Mouse (Mus musculus) stomach, embryonic 14.5 days (tissue): Measurements from ENCODE around the gene Slc9a5. TPM values are rescaled to one million over a fixed set of nuclear protein-coding genes. Genes with fewer than 3 reads are reported as not detected.
A peak's percentile ranks its signal among the peaks of the same experiment; 100 is the strongest.

Experiments used
- microRNA counts: library from miRNA; unstranded; fragments of <30 nt; microRNA quantifications from one replicate; lab custom pipeline; 2016
- microRNA-seq: library from miRNA; unstranded; fragments of <30 nt; microRNA quantifications from one replicate; pipeline ENCODE4, GENCODE M21; 2016
- polyA plus RNA-seq: library from polyadenylated mRNA; unstranded; fragments of >200 nt; fragmentation: Nextera tagmentation; extraction: Ambion mirVana; gene quantifications from 2 replicates; pipeline ENCODE4 v1.2.1, GENCODE M21; 2014

Slc9a5 gene
- polyA plus RNA-seq, 1 experiment from 2014 or later = 3.2 TPM

MicroRNAs within 50 kb of the gene (microRNA counts, 519-probe panel; counts per million panel counts)
- microRNA mmu-miR-328 (lab: Ali Mortazavi, UCI) = 2,396 counts per million, percentile 39 among the panel's probes with 10 or more counts

Small RNA genes within 50 kb of the gene (microRNA-seq; reads per million reads assigned to microRNA genes)
- gene Gm27320 (not detected), gene Mir328 (220 reads per million, percentile 57 among the genes with 10 or more reads in this experiment)

Other genes starting within 250 kb of the Slc9a5 start
- gene Ces4a, start 217.0 kb upstream of the Slc9a5 start, polyA plus RNA-seq = not detected in 2 replicates
- gene Cbfb, start 178.2 kb upstream of the Slc9a5 start, polyA plus RNA-seq = 73.7 and 75.2 TPM in 2 replicates
- 33.1 and 34.5 TPM in 2 replicates for gene D230025D16Rik, start 123.7 kb upstream of the Slc9a5 start, polyA plus RNA-seq
- gene B3gnt9, start 93.7 kb upstream of the Slc9a5 start, polyA plus RNA-seq = 22.7 and 29.4 TPM in 2 replicates
- 21.7 and 22.0 TPM in 2 replicates for gene Tradd, start 84.2 kb upstream of the Slc9a5 start, polyA plus RNA-seq
- 3.0 and 3.1 TPM in 2 replicates for gene Fbxl8, start 84.2 kb upstream of the Slc9a5 start, polyA plus RNA-seq
- not detected in 2 replicates for gene Hsf4, start 79.0 kb upstream of the Slc9a5 start, polyA plus RNA-seq
- gene Nol3, start 72.7 kb upstream of the Slc9a5 start, polyA plus RNA-seq = 1.9 and 2.0 TPM in 2 replicates
- 10.3 and 10.7 TPM in 2 replicates for gene 4931428F04Rik, start 59.0 kb upstream of the Slc9a5 start, polyA plus RNA-seq
- 7.9 and 9.2 TPM in 2 replicates for gene Exoc3l, start 52.7 kb upstream of the Slc9a5 start, polyA plus RNA-seq
- 95.0 and 95.8 TPM in 2 replicates for gene E2f4, start 51.2 kb upstream of the Slc9a5 start, polyA plus RNA-seq
- gene Elmo3, start 43.2 kb upstream of the Slc9a5 start, polyA plus RNA-seq = 14.3 and 15.2 TPM in 2 replicates
- 2.6 and 3.6 TPM in 2 replicates for gene Lrrc29, start 22.6 kb upstream of the Slc9a5 start, polyA plus RNA-seq
- 122 and 128 TPM in 2 replicates for gene Tmem208, start 22.5 kb upstream of the Slc9a5 start, polyA plus RNA-seq
- 3.5 and 6.3 TPM in 2 replicates for gene Fhod1, start 890 bp upstream of the Slc9a5 start, polyA plus RNA-seq
- gene Plekhg4, start 24.4 kb downstream of the Slc9a5 start, polyA plus RNA-seq = 0.14 and 0.64 TPM in 2 replicates
- not detected in 2 replicates for gene Kctd19, start 64.7 kb downstream of the Slc9a5 start, polyA plus RNA-seq
- not detected in 2 replicates for gene Lrrc36, start 64.7 kb downstream of the Slc9a5 start, polyA plus RNA-seq
- 39.1 and 40.1 TPM in 2 replicates for gene Tppp3, start 122.7 kb downstream of the Slc9a5 start, polyA plus RNA-seq
- gene Zdhhc1, start 148.1 kb downstream of the Slc9a5 start, polyA plus RNA-seq = 33.9 and 37.2 TPM in 2 replicates
- 2.8 and 3.2 TPM in 2 replicates for gene Hsd11b2, start 169.9 kb downstream of the Slc9a5 start, polyA plus RNA-seq
- gene Atp6v0d1, start 217.2 kb downstream of the Slc9a5 start, polyA plus RNA-seq = 75.8 and 82.9 TPM in 2 replicates